8 mouse cellular contexts compared by ENCODE assay signal in the genomic region with DNA sequence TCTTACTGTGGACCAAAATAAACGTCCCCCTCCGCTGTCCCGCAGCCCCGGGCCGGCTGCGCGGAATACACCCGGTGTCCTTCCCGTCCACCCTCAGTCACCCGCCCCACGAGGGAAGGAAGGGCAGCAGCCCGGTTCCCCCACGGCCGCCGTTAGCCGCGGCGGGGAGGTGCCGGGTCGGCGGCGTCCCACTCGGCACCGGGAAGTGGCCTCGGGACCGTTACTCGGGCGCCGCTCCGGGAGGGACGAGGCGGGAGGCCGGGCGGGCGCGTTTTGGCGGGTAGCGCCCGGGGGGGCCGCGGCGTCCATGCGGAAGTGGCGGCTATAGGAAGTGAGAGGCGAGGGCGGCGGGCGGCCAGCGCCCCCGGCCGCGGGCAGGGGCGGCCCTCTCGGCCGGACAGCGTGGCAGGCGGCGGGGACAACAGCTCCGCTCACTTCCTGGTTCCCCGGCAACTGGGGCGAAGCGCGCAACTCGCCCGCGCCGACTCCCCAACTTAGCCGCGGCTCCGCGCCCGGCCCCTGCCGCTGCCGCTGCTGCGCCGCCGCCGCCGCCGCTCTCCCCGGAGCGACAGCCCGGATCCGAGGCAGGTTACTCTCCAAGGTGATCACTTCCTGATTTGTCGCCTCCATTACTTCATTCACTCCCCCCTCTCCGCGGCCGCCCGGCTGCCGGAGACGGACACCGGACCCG. TPM values are rescaled to one million over a fixed set of nuclear protein-coding genes. Genes with fewer than 3 reads are reported as not detected.
DNase-seq lines count a peak whose midpoint lies in the region; ATAC-seq lines count a peak whose summit lies in the region.

No protein-coding gene starts in this region.

- under 1% methylated on average over 70 of the region's 93 CpGs for WGBS in heart, embryonic 11.5 days (ENCODE audit: insufficient replicate concordance)
- WGBS in hindbrain, embryonic 12.5 days: under 1% methylated on average over 81 of the region's 93 CpGs
- 0% methylated on average over 71 of the region's 93 CpGs for WGBS in limb, embryonic 11.5 days
- under 1% methylated on average over 91 of the region's 93 CpGs for WGBS in midbrain, embryonic 10.5 days

- H3K9me3 ChIP-seq in heart, embryonic 11.5 days (replicated peaks; ENCODE audit: control insufficient read depth, low read length): no peaks in the 10 kb centered on the region
- H3K9me3 ChIP-seq in erythroblast, embryonic 14.5 days (ENCODE audit: control insufficient read depth, low read length): no peaks in the 10 kb centered on the region
- no peaks in the 10 kb centered on the region for H3K9me3 ChIP-seq in hindbrain, embryonic 12.5 days (replicated peaks)
- no peaks in the 10 kb centered on the region for H3K9me3 ChIP-seq in limb, embryonic 11.5 days (ENCODE audit: control insufficient read depth, low read length)
- H3K9me3 ChIP-seq in midbrain, embryonic 10.5 days (replicated peaks): no peaks in the 10 kb centered on the region

- peak overlapping the region; percentile 98 for H3K9ac ChIP-seq in heart, embryonic 11.5 days (ENCODE audit: low read depth, low read length)
- peak overlapping the region; percentile 89 for H3K9ac ChIP-seq in hindbrain, embryonic 12.5 days
- peak overlapping the region; percentile 94 for H3K9ac ChIP-seq in limb, embryonic 11.5 days (ENCODE audit: low read length)

- peaks cover 9% of the 10 kb centered on the region for H3K4me1 ChIP-seq in heart, embryonic 11.5 days (ENCODE audit: control insufficient read depth, insufficient read depth, low read length)
- H3K4me1 ChIP-seq in erythroblast, embryonic 14.5 days (ENCODE audit: control insufficient read depth): peaks cover 46% of the 10 kb centered on the region
- H3K4me1 ChIP-seq in hindbrain, embryonic 12.5 days: peaks cover 14% of the 10 kb centered on the region
- peaks cover 6% of the 10 kb centered on the region; the same call in 1 of the 2 replicates for H3K4me1 ChIP-seq in limb, embryonic 11.5 days (ENCODE audit: control insufficient read depth, insufficient read depth, low read length)
- H3K4me1 ChIP-seq in midbrain, embryonic 10.5 days: peaks cover 20% of the 10 kb centered on the region

- no peaks in the 10 kb centered on the region for H3K36me3 ChIP-seq in heart, embryonic 11.5 days (ENCODE audit: control insufficient read depth, insufficient read depth, low read length)
- peaks cover 34% of the 10 kb centered on the region for H3K36me3 ChIP-seq in erythroblast, embryonic 14.5 days (ENCODE audit: control insufficient read depth)
- no peaks in the 10 kb centered on the region for H3K36me3 ChIP-seq in hindbrain, embryonic 12.5 days
- H3K36me3 ChIP-seq in limb, embryonic 11.5 days (ENCODE audit: control insufficient read depth, insufficient read depth, low read length): no peaks in the 10 kb centered on the region
- peaks cover 5% of the 10 kb centered on the region; the same call in 1 of the 2 replicates for H3K36me3 ChIP-seq in midbrain, embryonic 10.5 days

- no peak for DNase-seq in heart, adult 18-20 months
- DNase-seq in T-cell, adult 2 months (ENCODE audit: low spot score): peak; percentile 54
- DNase-seq in limb, embryonic 11.5 days (ENCODE audit: low spot score): no peak
- peak; percentile 66 for DNase-seq in midbrain, embryonic 10.5 days (ENCODE audit: low spot score)
- DNase-seq in spleen, postnatal 4 days (ENCODE audit: low spot score in 2 of 2): peak; percentile 57 to 85

- H3K4me3 ChIP-seq in heart, embryonic 11.5 days (ENCODE audit: low read depth, low read length): peak overlapping the region; percentile 98
- H3K4me3 ChIP-seq in erythroblast, embryonic 14.5 days (replicated peaks): peak overlapping the region; percentile 93
- H3K4me3 ChIP-seq in hindbrain, embryonic 12.5 days: peak overlapping the region; percentile 95
- H3K4me3 ChIP-seq in limb, embryonic 11.5 days (ENCODE audit: low read depth, low read length): peak overlapping the region; percentile 68
- peak overlapping the region; percentile 99 for H3K4me3 ChIP-seq in midbrain, embryonic 10.5 days

- peak overlapping the region; percentile 62 for H3K4me2 ChIP-seq in heart, embryonic 11.5 days
- H3K4me2 ChIP-seq in hindbrain, embryonic 12.5 days (replicated peaks): peak overlapping the region; percentile 84
- H3K4me2 ChIP-seq in limb, embryonic 11.5 days (ENCODE audit: low read depth, severe bottlenecking): peak overlapping the region; percentile 69

- ATAC-seq in heart, embryonic 11.5 days (replicated peaks; ENCODE audit: insufficient number of reproducible peaks, low FRiP score, low TSS enrichment): peak; percentile 62
- ATAC-seq in hindbrain, embryonic 12.5 days (ENCODE audit: low FRiP score): peak; percentile 51
- ATAC-seq in limb, embryonic 11.5 days (ENCODE audit: insufficient number of reproducible peaks, low FRiP score, low TSS enrichment, low read depth): peak; percentile 29

- no peaks in the 10 kb centered on the region for H3K27me3 ChIP-seq in heart, embryonic 11.5 days (ENCODE audit: control insufficient read depth, insufficient read depth, low read length)
- no peaks in the 10 kb centered on the region for H3K27me3 ChIP-seq in erythroblast, embryonic 14.5 days (ENCODE audit: control insufficient read depth)
- no peaks in the 10 kb centered on the region for H3K27me3 ChIP-seq in hindbrain, embryonic 12.5 days
- no peaks in the 10 kb centered on the region for H3K27me3 ChIP-seq in limb, embryonic 11.5 days (ENCODE audit: control insufficient read depth, insufficient read depth, low read length)
- H3K27me3 ChIP-seq in midbrain, embryonic 10.5 days (ENCODE audit: low read depth, poor library complexity, severe bottlenecking): no peaks in the 10 kb centered on the region

- H3K27ac ChIP-seq in heart, embryonic 11.5 days (ENCODE audit: low read depth, low read length): peak overlapping the region; percentile 99
- H3K27ac ChIP-seq in hindbrain, embryonic 12.5 days: peak overlapping the region; percentile 94
- peak overlapping the region; percentile 96 for H3K27ac ChIP-seq in limb, embryonic 11.5 days (replicated peaks; ENCODE audit: low read depth, low read length)
- peak overlapping the region; percentile 98 for H3K27ac ChIP-seq in midbrain, embryonic 10.5 days (replicated peaks)

RNA-seq across cellular contexts. Expression of a gene that starts 52.3 kb away (rescaled TPM):
- polyA plus RNA-seq in heart, embryonic 11.5 days (2014; fragmentation: Nextera tagmentation; extraction: Ambion mirVana): 10.4 and 12.2 TPM in 2 replicates
- 10 to 100 TPM; 42.3 to 52.1 TPM for total RNA-seq in heart, adult 18-20 months (2021)
- 4.8 and 6.1 TPM in 2 replicates for polyA plus RNA-seq in erythroblast, embryonic 14.5 days (2012)
- polyA plus RNA-seq in hindbrain, embryonic 12.5 days (2016; fragmentation: Nextera tagmentation; extraction: Ambion mirVana): 18.5 and 19.3 TPM in 2 replicates
- 14.0 and 14.1 TPM in 2 replicates for polyA plus RNA-seq in limb, embryonic 11.5 days (2014; fragmentation: Nextera tagmentation; extraction: Ambion mirVana)
- polyA plus RNA-seq in midbrain, embryonic 10.5 days (2016; fragmentation: Nextera tagmentation; extraction: Ambion mirVana): 9.3 and 9.8 TPM in 2 replicates

Comparison
In these comparisons a context has a peak if more than half of its experiments do, and no peak if none do; other contexts are left out.
1. DNase-seq: peak in T-cell, adult 2 months (single experiment), midbrain, embryonic 10.5 days (single experiment) and spleen, postnatal 4 days (2 of 2); none in heart, adult 18-20 months (0 of 2) and limb, embryonic 11.5 days (single experiment).
2. Peak in every context shown above with its lines, with median percentiles within 50 percentile points of each other: ATAC-seq, H3K27ac ChIP-seq, H3K4me2 ChIP-seq, H3K4me3 ChIP-seq and H3K9ac ChIP-seq.